Mouse (Mus musculus) lung, embryonic 14.5 days (tissue): ENCODE data around the gene Nrm. TPM values are rescaled to one million over a fixed set of nuclear protein-coding genes. Genes with fewer than 3 reads are reported as not detected.

Experiments
- ATAC-seq: fragments of 200-750 bp; cut with Nextera tagmentation; 2 replicates; pipeline ENCODE4 v1.8.0; 2017; ENCODE audit warnings: mild to moderate bottlenecking, moderate TSS enrichment, moderate library complexity; ENCODE audit not compliant: insufficient read depth
- DNase-seq: peaks from one replicate; pipeline ENCODE4 v3.0.0-alpha.2; 2015
- H3K27ac ChIP-seq: fragments of 300-500 bp; sonication (generic); 2 replicates; pipeline ENCODE4 v1.5.1; 2014; ENCODE audit warnings: low read depth, mild to moderate bottlenecking, moderate library complexity
- H3K27me3 ChIP-seq: fragments of 300-500 bp; sonication (generic); 2 replicates; pipeline ENCODE4 v1.6.1; 2014; ENCODE audit warnings: low read length, control low read depth; ENCODE audit not compliant: insufficient read depth
- H3K36me3 ChIP-seq: fragments of 300-500 bp; sonication (generic); 2 replicates; pipeline ENCODE4 v1.6.1; 2014; ENCODE audit warnings: control low read depth; ENCODE audit not compliant: insufficient read depth
- H3K4me1 ChIP-seq: fragments of 300-500 bp; sonication (generic); 2 replicates; pipeline ENCODE4 v1.6.1; 2014; ENCODE audit warnings: antibody characterized with exemption, control low read depth; ENCODE audit not compliant: insufficient read depth
- H3K4me2 ChIP-seq: fragments of 300-500 bp; sonication (generic); 2 replicates; pipeline ENCODE4 v1.6.1; 2014; ENCODE audit warnings: mild to moderate bottlenecking
- H3K4me3 ChIP-seq: fragments of 300-500 bp; sonication (generic); 2 replicates; pipeline ENCODE4 v1.5.1; 2014; ENCODE audit warnings: low read depth, low read length
- H3K9ac ChIP-seq: fragments of 300-500 bp; sonication (generic); 2 replicates; pipeline ENCODE4 v1.6.1; 2014
- H3K9me3 ChIP-seq: fragments of 300-500 bp; sonication (generic); 2 replicates; pipeline ENCODE4 v1.6.1; 2016; ENCODE audit warnings: low read depth, low read length, control low read depth
- CTCF ChIP-seq: IDR thresholded peaks from 2 replicates; pipeline ENCODE4 v1.5.1; 2016; ENCODE audit warnings: antibody characterized with exemption, low read depth
- WGBS: fragments of 180-500 bp; shearing (Covaris S2); extraction: QIAGEN DNeasy Blood & Tissue Kit; methylation state at CpG from one replicate; pipeline ENCODE4 v1.1.7; 2014; 5-methylcytosine and 5-hydroxymethylcytosine counted together
- polyA plus RNA-seq: library from polyadenylated mRNA; unstranded; fragments of >200 nt; fragmentation: Nextera tagmentation; extraction: Ambion mirVana; gene quantifications from 2 replicates; pipeline ENCODE4 v1.2.1, GENCODE M21; 2014

The Nrm gene
- polyA plus RNA-seq, 1 experiment from 2014 or later = 72.0 TPM

- 66% methylated on average over 26 of the region's 26 CpGs for WGBS
- peak overlapping the region; percentile 92 for H3K4me2 ChIP-seq
- H3K9me3 ChIP-seq = no peaks in the 10 kb centered on the region
- peak overlapping the region; percentile 92 for H3K4me3 ChIP-seq
- peak overlapping the region; percentile 99 for H3K9ac ChIP-seq
- ATAC-seq (no peak), DNase-seq (no peak)
- no peaks in the 10 kb centered on the region; the same call in 1 of the 2 replicates for H3K4me1 ChIP-seq
- no peak overlapping the region for H3K27ac ChIP-seq
- peaks cover 66% of the 10 kb centered on the region for H3K36me3 ChIP-seq
- no peaks in the 10 kb centered on the region for H3K27me3 ChIP-seq
- 0 out of 2 replicates have a peak, but pooled peaks have one; percentile 8 for TF ChIP-seq CTCF
Observed at GRCm38 (mm10) chr17:35834696-35835422, 26.3 kb upstream of the Nrm start.

- WGBS = 57% methylated on average over 26 of the region's 26 CpGs
- 0 out of 2 replicates have a peak overlapping the region, but pooled peaks have one; percentile 26 for H3K27ac ChIP-seq
- peaks cover 63% of the 10 kb centered on the region for H3K36me3 ChIP-seq
- TF ChIP-seq CTCF = no peak
- no peak for ATAC-seq
- H3K4me3 ChIP-seq = peak overlapping the region; percentile 92
- DNase-seq = no peak
- H3K9me3 ChIP-seq = no peaks in the 10 kb centered on the region
- no peaks in the 10 kb centered on the region for H3K27me3 ChIP-seq
- H3K9ac ChIP-seq = peak overlapping the region; percentile 99
- peak overlapping the region; percentile 92 for H3K4me2 ChIP-seq
- H3K4me1 ChIP-seq = no peaks in the 10 kb centered on the region; the same call in 1 of the 2 replicates
Observed at GRCm38 (mm10) chr17:35835424-35836140, 25.5 kb upstream of the Nrm start.

GRCm38 (mm10) chr17:35836178-35836965, 24.7 kb upstream of the Nrm start:
- WGBS = 4% methylated on average over 24 of the region's 24 CpGs
- peak overlapping the region; percentile 99 for H3K27ac ChIP-seq
- peak overlapping the region; percentile 99 for H3K9ac ChIP-seq
- no peaks in the 10 kb centered on the region for H3K9me3 ChIP-seq
- H3K4me1 ChIP-seq = no peaks in the 10 kb centered on the region; the same call in 1 of the 2 replicates
- peaks cover 56% of the 10 kb centered on the region for H3K36me3 ChIP-seq
- peak overlapping the region; percentile 92 for H3K4me2 ChIP-seq
- DNase-seq = peak; percentile 97
- ATAC-seq = no peak
- H3K27me3 ChIP-seq = no peaks in the 10 kb centered on the region
- peak; percentile 82 for TF ChIP-seq CTCF
- peak overlapping the region; percentile 92 for H3K4me3 ChIP-seq

GRCm38 (mm10) chr17:35836991-35837422, 24.1 kb upstream of the Nrm start:
- TF ChIP-seq CTCF = no peak
- peak; percentile 97 for DNase-seq
- Histone ChIP-seq H3K27ac (peak overlapping the region; percentile 99), H3K27me3 (no peaks in the 10 kb centered on the region), H3K4me3 (peak overlapping the region; percentile 92), H3K36me3 (peaks cover 51% of the 10 kb centered on the region), H3K4me2 (peak overlapping the region; percentile 92), H3K9ac (peak overlapping the region; percentile 99), H3K4me1 (no peaks in the 10 kb centered on the region; the same call in 1 of the 2 replicates), H3K9me3 (no peaks in the 10 kb centered on the region)
- ATAC-seq = peak; percentile 19
- WGBS = 0% methylated on average over 25 of the region's 25 CpGs

DNA sequence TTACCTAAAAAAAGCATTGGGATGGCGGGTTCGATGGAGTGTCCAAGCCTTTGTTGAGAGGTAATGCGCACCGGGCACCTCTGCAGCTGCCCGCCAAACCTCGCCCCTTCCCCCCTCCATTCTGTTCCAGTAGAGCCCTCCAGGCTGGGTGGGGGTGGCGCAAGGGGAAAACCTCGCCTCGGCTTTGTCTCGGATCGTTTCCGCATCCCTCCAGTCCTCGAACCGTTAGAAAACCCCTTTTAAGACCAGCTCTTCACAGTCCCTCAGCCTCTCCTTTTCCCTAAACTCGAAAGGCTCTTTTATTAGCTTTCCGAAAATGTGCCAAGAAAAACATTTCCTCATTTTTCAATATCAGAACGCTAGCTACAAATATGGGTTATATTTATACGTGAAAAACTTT, 23.6 kb upstream of the Nrm start:
- H3K27ac ChIP-seq = peak overlapping the region; percentile 99
- ATAC-seq = 0 out of 2 replicates have a peak, but pooled peaks have one; percentile 4
- DNase-seq = peak; percentile 72
- H3K4me2 ChIP-seq = peak overlapping the region; percentile 92
- H3K36me3 ChIP-seq = peaks cover 46% of the 10 kb centered on the region
- WGBS = under 1% methylated on average over 18 of the region's 18 CpGs
- no peaks in the 10 kb centered on the region; the same call in 1 of the 2 replicates for H3K4me1 ChIP-seq
- no peaks in the 10 kb centered on the region for H3K27me3 ChIP-seq
- peak overlapping the region; percentile 99 for H3K9ac ChIP-seq
- no peak for TF ChIP-seq CTCF
- H3K4me3 ChIP-seq = peak overlapping the region; percentile 92
- H3K9me3 ChIP-seq = no peaks in the 10 kb centered on the region

DNA sequence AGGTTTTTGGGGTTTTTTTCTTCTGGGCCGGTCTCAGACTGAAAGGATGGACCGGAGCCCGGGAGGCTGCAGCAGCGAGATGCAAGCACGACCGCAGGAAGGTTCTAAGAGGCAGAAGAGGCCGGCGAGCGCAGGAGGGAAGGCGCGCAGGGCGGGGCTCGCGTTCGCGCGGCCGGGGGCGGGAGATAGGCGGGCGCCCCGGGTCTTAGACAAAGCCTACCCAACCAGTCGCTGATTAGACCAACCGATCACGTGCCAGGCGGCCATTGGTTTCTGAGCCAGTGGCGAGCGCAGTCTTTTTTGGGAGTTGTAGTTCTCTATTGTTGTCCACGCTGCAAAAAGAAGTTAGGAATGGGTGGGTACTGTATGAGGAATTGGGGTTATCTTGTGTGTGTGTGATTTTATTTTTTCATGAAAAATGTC, 23.0 kb upstream of the Nrm start, which contains the start of gene Tubb5:
Tubb5 (minus strand) TSS at position 185 of the 423 bp plus-strand sequence.
- WGBS = 1% methylated on average over 29 of the region's 29 CpGs
- H3K9me3 ChIP-seq = no peaks in the 10 kb centered on the region
- H3K27me3 ChIP-seq = no peaks in the 10 kb centered on the region
- peaks cover 39% of the 10 kb centered on the region for H3K36me3 ChIP-seq
- peak within 1 kb of the TSS; percentile 99 for H3K9ac ChIP-seq
- peaks cover 4% of the 10 kb centered on the region for H3K4me1 ChIP-seq
- ATAC-seq (peak; percentile 77), DNase-seq (peak; percentile 98)
- TF ChIP-seq CTCF = no peak
- peak within 1 kb of the TSS; percentile 92 for H3K4me2 ChIP-seq
- H3K4me3 ChIP-seq = peak within 1 kb of the TSS; percentile 92
- H3K27ac ChIP-seq = peak within 1 kb of the TSS; percentile 99
